Mouse (Mus musculus) testis, adult 2 months (tissue): ENCODE results near the gene Mcrip1.

ENCODE experiments used
- CTCF ChIP-seq: fragments of 200-500 bp; IDR thresholded peaks from 2 replicates; pipeline ENCODE4 v1.5.1; 2012; ENCODE audit warnings: low read depth, mild to moderate bottlenecking, inconsistent platforms, low read length, moderate library complexity; ENCODE audit not compliant: control insufficient read depth, insufficient read depth, insufficient replicate concordance
- POLR2A ChIP-seq: fragments of 200-500 bp; IDR thresholded peaks from 2 replicates; pipeline ENCODE4 v1.6.1; 2012; ENCODE audit warnings: low read depth, mild to moderate bottlenecking, inconsistent platforms, low read length, moderate library complexity; ENCODE audit not compliant: control insufficient read depth

DNA sequence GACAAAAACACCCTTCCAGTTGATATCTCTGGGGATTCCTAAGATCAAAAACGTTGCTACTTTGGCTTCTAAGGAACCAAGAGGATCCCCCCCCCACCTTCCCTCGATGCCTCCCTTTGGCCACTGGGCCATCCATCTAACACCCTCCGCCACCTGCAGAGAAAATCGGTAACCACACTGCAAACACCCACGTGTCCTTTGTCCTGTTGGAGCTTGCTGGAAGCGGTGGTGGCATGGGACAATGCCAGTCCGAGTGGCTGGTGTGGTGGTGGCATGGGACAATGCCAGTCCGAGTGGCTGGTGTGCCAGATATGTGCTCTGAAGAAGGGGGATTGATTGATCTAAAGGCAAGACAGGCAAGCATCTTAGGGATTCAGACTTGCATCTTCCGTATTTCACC is 17.9 kb downstream of the Mcrip1 start:
- TF ChIP-seq CTCF (no peak), POLR2A (no peak)
